Mouse (Mus musculus): ENCODE results near the gene Trmu. TPM values are rescaled to one million over a fixed set of nuclear protein-coding genes. Genes with fewer than 3 reads are reported as not detected.

Gene Trmu
- polyA plus RNA-seq, 1 experiment = 26.5 TPM

GRCm38 (mm10) chr15:85909492-85909829, 30.3 kb downstream of the Trmu start:
- Histone ChIP-seq H3K36me3 (replicated peaks; ENCODE audit: low read length) (no peaks in the 10 kb centered on the region), H3K4me1 (peaks cover 45% of the 10 kb centered on the region), H3K4me3 (replicated peaks) (peak overlapping the region; percentile 28), H3K9me3 (peaks cover 5% of the 10 kb centered on the region), H3K27me3 (replicated peaks) (peaks cover 67% of the 10 kb centered on the region)
- no peak for TF ChIP-seq FLI1 (IDR thresholded peaks at IDR 0.05; ENCODE audit: low read length)
- TF ChIP-seq GATA1 (IDR thresholded peaks at IDR 0.05; ENCODE audit: borderline replicate concordance, low read length) = no peak

GRCm38 (mm10) chr15:85909931-85910330, 30.8 kb downstream of the Trmu start:
- Histone ChIP-seq H3K4me3 (replicated peaks) (no peak overlapping the region), H3K9me3 (peaks cover 5% of the 10 kb centered on the region), H3K27me3 (replicated peaks) (peaks cover 64% of the 10 kb centered on the region), H3K4me1 (peaks cover 42% of the 10 kb centered on the region), H3K36me3 (replicated peaks; ENCODE audit: low read length) (no peaks in the 10 kb centered on the region)
- TF ChIP-seq FLI1 (IDR thresholded peaks at IDR 0.05; ENCODE audit: low read length) = no peak
- no peak for TF ChIP-seq GATA1 (IDR thresholded peaks at IDR 0.05; ENCODE audit: borderline replicate concordance, low read length)

- H3K4me1 ChIP-seq = peaks cover 27% of the 10 kb centered on the region
- no peak overlapping the region for H3K4me3 ChIP-seq (replicated peaks)
- H3K27me3 ChIP-seq (replicated peaks) = peaks cover 67% of the 10 kb centered on the region
- peaks cover 16% of the 10 kb centered on the region for H3K9me3 ChIP-seq
- TF ChIP-seq GATA1 (IDR thresholded peaks at IDR 0.05; ENCODE audit: borderline replicate concordance, low read length) = no peak
- no peak for TF ChIP-seq FLI1 (IDR thresholded peaks at IDR 0.05; ENCODE audit: low read length)
- H3K36me3 ChIP-seq (replicated peaks; ENCODE audit: low read length) = no peaks in the 10 kb centered on the region
These were observed 34.5 kb downstream of the Trmu start for GRCm38 (mm10) chr15:85913605-85914004.

- no peaks in the 10 kb centered on the region for H3K36me3 ChIP-seq (replicated peaks; ENCODE audit: low read length)
- peaks cover 77% of the 10 kb centered on the region for H3K27me3 ChIP-seq (replicated peaks)
- H3K4me3 ChIP-seq (replicated peaks) = no peak overlapping the region
- H3K4me1 ChIP-seq = no peaks in the 10 kb centered on the region
- peaks cover 11% of the 10 kb centered on the region for H3K9me3 ChIP-seq
- TF ChIP-seq FLI1 (IDR thresholded peaks at IDR 0.05; ENCODE audit: low read length) = no peak
- TF ChIP-seq GATA1 (IDR thresholded peaks at IDR 0.05; ENCODE audit: borderline replicate concordance, low read length) = no peak
These were observed 40.2 kb downstream of the Trmu start for GRCm38 (mm10) chr15:85919191-85919891.

- TF ChIP-seq FLI1 (IDR thresholded peaks at IDR 0.05; ENCODE audit: low read length) (no peak), GATA1 (IDR thresholded peaks at IDR 0.05; ENCODE audit: borderline replicate concordance, low read length) (no peak)
- Histone ChIP-seq H3K27me3 (replicated peaks) (peaks cover 79% of the 10 kb centered on the region), H3K4me1 (no peaks in the 10 kb centered on the region), H3K36me3 (replicated peaks; ENCODE audit: low read length) (no peaks in the 10 kb centered on the region), H3K9me3 (peaks cover 11% of the 10 kb centered on the region), H3K4me3 (replicated peaks) (no peak overlapping the region)
These were observed 40.8 kb downstream of the Trmu start for GRCm38 (mm10) chr15:85919892-85920248.

GRCm38 (mm10) chr15:85921855-85922254, 42.7 kb downstream of the Trmu start:
- no peaks in the 10 kb centered on the region for H3K9me3 ChIP-seq
- TF ChIP-seq GATA1 (IDR thresholded peaks at IDR 0.05; ENCODE audit: borderline replicate concordance, low read length) (no peak), FLI1 (IDR thresholded peaks at IDR 0.05; ENCODE audit: low read length) (no peak)
- no peaks in the 10 kb centered on the region for H3K36me3 ChIP-seq (replicated peaks; ENCODE audit: low read length)
- H3K4me3 ChIP-seq (replicated peaks) = no peak overlapping the region
- H3K4me1 ChIP-seq = no peaks in the 10 kb centered on the region
- H3K27me3 ChIP-seq (replicated peaks) = peaks cover 81% of the 10 kb centered on the region

GRCm38 (mm10) chr15:85928161-85928560, 49.0 kb downstream of the Trmu start:
- no peak overlapping the region for H3K4me3 ChIP-seq (replicated peaks)

GRCm38 (mm10) chr15:85935627-85936049, 56.5 kb downstream of the Trmu start:
- no peaks in the 10 kb centered on the region for H3K36me3 ChIP-seq (replicated peaks; ENCODE audit: low read length)
- H3K9me3 ChIP-seq = no peaks in the 10 kb centered on the region
- H3K4me3 ChIP-seq (replicated peaks) = no peak overlapping the region
- TF ChIP-seq GATA1 (IDR thresholded peaks at IDR 0.05; ENCODE audit: borderline replicate concordance, low read length) (no peak), FLI1 (IDR thresholded peaks at IDR 0.05; ENCODE audit: low read length) (no peak)
- peaks cover 9% of the 10 kb centered on the region for H3K4me1 ChIP-seq
- H3K27me3 ChIP-seq (replicated peaks) = peaks cover 56% of the 10 kb centered on the region

More at GRCm38 (mm10) chr15:85928161-85928560, 49.0 kb downstream of the Trmu start:
- Histone ChIP-seq H3K27me3 (replicated peaks) (peaks cover 79% of the 10 kb centered on the region), H3K9me3 (no peaks in the 10 kb centered on the region), H3K4me1 (no peaks in the 10 kb centered on the region), H3K36me3 (replicated peaks; ENCODE audit: low read length) (no peaks in the 10 kb centered on the region)
- no peak for TF ChIP-seq GATA1 (IDR thresholded peaks at IDR 0.05; ENCODE audit: borderline replicate concordance, low read length)
- TF ChIP-seq FLI1 (IDR thresholded peaks at IDR 0.05; ENCODE audit: low read length) = no peak

Other genes starting within 250 kb of the Trmu start
- not detected in 2 replicates for gene Ppara, start 144.3 kb upstream of the Trmu start, polyA plus RNA-seq (2012; ENCODE audit: insufficient read depth, low replicate concordance)
- gene Cdpf1, start 67.6 kb upstream of the Trmu start, polyA plus RNA-seq (2012; ENCODE audit: insufficient read depth, low replicate concordance) = 3.1 and 16.3 TPM in 2 replicates
- not detected in 2 replicates for gene Pkdrej, start 57.6 kb upstream of the Trmu start, polyA plus RNA-seq (2012; ENCODE audit: insufficient read depth, low replicate concordance)
- gene Ttc38, start 47.0 kb upstream of the Trmu start, polyA plus RNA-seq (2012; ENCODE audit: insufficient read depth, low replicate concordance) = 0.94 and 1.5 TPM in 2 replicates
- gene Gtse1, start 19.6 kb upstream of the Trmu start, polyA plus RNA-seq (2012; ENCODE audit: insufficient read depth, low replicate concordance) = 41.7 and 80.9 TPM in 2 replicates
- gene Celsr1, start 154.5 kb downstream of the Trmu start, polyA plus RNA-seq (2012; ENCODE audit: insufficient read depth, low replicate concordance) = 0.02 and 2.1 TPM in 2 replicates
- 2.2 and 5.0 TPM in 2 replicates for gene Gramd4, start 178.4 kb downstream of the Trmu start, polyA plus RNA-seq (2012; ENCODE audit: insufficient read depth, low replicate concordance)

Data from megakaryocyte, embryonic 14.5 days (primary cell).